Mouse (Mus musculus) kidney, postnatal 25 days (tissue): ENCODE measurements at regions not wholly inside any gene's neighbourhood (a gene's known extent, or its start where the extent isn't known, plus 50 kb on each side); places are given as distances from the start of the nearest gene placed in this dataset.

ENCODE experiments used
- DNase-seq, 2 experiments: peaks; one replicate each; pipeline ENCODE4 v3.0.0; 2021; ENCODE audit warnings: mixed read lengths in 2 of 2

DNA sequence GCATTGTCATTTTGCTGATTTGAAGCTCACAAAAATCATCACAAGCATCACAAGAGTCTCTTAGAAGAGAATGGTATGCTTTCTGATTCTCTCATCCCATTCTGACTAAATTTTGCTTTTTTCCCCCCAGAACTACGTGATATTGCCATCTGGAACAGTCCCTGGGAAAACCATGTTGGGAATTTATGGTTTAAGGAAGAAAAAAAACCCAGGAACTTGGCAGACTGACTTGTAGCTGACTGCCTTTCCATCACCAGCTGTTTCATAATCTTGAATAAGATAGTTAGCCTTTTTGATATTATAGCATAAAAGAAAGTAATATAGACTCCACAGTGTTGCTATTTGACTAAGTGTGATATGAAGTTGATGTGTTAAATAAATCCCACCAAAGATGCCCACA, 110.7 kb upstream of the Oprm1 start:
- no peak for DNase-seq

DNA sequence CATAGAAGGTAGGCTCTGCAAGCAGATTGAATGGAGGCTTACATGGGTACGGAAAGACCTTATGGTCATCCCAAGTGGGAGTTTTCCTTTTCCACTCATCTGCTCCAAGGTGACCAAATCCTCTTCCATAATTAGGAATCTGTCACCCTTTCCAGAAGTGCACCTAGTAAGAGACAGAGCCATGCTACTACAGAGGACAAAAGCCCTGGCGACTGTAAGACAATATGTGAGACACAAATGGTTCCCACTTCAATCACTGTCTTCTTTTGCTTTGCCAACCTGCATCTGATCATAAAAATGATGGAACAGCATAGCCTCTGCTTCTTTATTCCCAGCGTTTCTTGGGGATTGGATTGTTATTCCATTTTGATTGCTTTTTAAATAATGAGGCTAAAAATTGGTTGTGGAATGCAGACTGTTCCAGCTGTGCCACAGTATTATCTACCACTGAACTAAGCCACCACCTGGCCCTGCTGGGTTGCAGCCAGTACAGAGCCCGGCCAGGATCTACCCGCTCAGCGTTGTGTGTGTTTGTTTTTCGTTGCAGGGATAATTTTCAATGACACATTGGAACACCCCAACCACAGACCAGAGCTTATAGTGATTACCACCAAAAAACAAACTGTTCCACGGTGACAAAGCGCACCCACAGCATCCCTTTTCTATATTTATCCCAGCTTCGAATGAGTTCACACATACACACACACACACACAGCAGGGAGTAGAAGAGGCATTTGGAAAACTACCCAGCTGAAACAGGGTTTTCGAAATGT, 72.8 kb upstream of the Oprm1 start:
- no peak for DNase-seq

DNA sequence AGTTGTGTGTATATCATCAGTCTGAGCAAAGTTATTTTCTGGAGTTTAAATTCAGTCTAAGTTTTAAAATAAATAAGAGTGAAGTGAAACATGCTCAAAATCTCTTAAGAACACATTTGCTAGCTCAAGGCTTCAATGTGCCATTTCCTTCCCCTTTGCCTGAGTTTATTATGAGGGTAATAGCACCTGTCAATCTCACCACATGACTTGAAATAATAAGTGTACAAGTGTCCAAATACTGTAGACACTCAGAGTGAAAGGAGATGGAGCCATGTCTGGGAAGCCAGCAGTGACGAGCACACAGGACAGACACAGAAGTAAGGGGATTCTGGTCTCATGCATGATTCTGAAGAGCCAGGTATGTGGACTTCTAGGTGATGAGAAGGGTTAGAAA, 72.2 kb upstream of the Oprm1 start:
- no peak for DNase-seq
